Mouse (Mus musculus) hindbrain, postnatal 0 days (tissue): Measurements from ENCODE around the gene AU021092. TPM values are rescaled to one million over a fixed set of nuclear protein-coding genes. Genes with fewer than 3 reads are reported as not detected.

ENCODE experiments used
- ATAC-seq: fragments of 200-750 bp; cut with Nextera tagmentation; 2 replicates; pipeline ENCODE4 v1.8.0; 2017; ENCODE audit warnings: mild to moderate bottlenecking, moderate TSS enrichment, moderate library complexity
- DNase-seq: peaks from one replicate; pipeline ENCODE4 v3.0.0-alpha.2; 2015; ENCODE audit warnings: low spot score
- H3K27ac ChIP-seq: fragments of 300-500 bp; sonication (generic); 2 replicates; pipeline ENCODE4 v1.5.1; 2014; ENCODE audit warnings: mild to moderate bottlenecking
- H3K27me3 ChIP-seq: fragments of 300-500 bp; sonication (generic); 2 replicates; pipeline ENCODE4 v1.6.1; 2014; ENCODE audit warnings: low read length, mixed read lengths; ENCODE audit not compliant: insufficient read depth
- H3K36me3 ChIP-seq: fragments of 300-500 bp; sonication (generic); 2 replicates; pipeline ENCODE4 v1.6.1; 2014; ENCODE audit warnings: low read length, mixed read lengths; ENCODE audit not compliant: insufficient read depth
- H3K4me1 ChIP-seq: fragments of 300-500 bp; sonication (generic); 2 replicates; pipeline ENCODE4 v1.6.1; 2014; ENCODE audit warnings: antibody characterized with exemption, low read length, mixed read lengths; ENCODE audit not compliant: insufficient read depth
- H3K4me2 ChIP-seq: fragments of 300-500 bp; sonication (generic); 2 replicates; pipeline ENCODE4 v1.6.1; 2014; ENCODE audit warnings: low read depth, mild to moderate bottlenecking, low read length, moderate library complexity, mixed read lengths
- H3K4me3 ChIP-seq: fragments of 300-500 bp; sonication (generic); 2 replicates; pipeline ENCODE4 v1.5.1; 2014; ENCODE audit warnings: low read length
- H3K9ac ChIP-seq: fragments of 300-500 bp; sonication (generic); replicated peaks from 2 replicates; pipeline ENCODE4 v1.6.1; 2014; ENCODE audit warnings: mild to moderate bottlenecking, low read length, moderate library complexity, mixed read lengths
- H3K9me3 ChIP-seq: fragments of 300-500 bp; sonication (generic); 2 replicates; pipeline ENCODE4 v1.6.1; 2016; ENCODE audit warnings: low read length, mixed read lengths
- CTCF ChIP-seq: IDR thresholded peaks from 2 replicates; pipeline ENCODE4 v1.5.1; 2016; ENCODE audit warnings: antibody characterized with exemption, control low read depth, low read depth
- WGBS: fragments of 180-500 bp; shearing (Covaris S2); extraction: QIAGEN DNeasy Blood & Tissue Kit; methylation state at CpG from one replicate; pipeline ENCODE4 v1.1.7; 2014; 5-methylcytosine and 5-hydroxymethylcytosine counted together
- polyA plus RNA-seq: library from polyadenylated mRNA; unstranded; fragments of >200 nt; fragmentation: Nextera tagmentation; extraction: Ambion mirVana; gene quantifications from 2 replicates; pipeline ENCODE4 v1.2.1, GENCODE M21; 2015
- total RNA-seq: library from RNA; depleted of rRNA; stranded (reverse); fragments of >200 nt; gene quantifications from 2 replicates; pipeline ENCODE4 v1.2.3, GENCODE M21; 2014; rRNA removed

AU021092 gene
- total RNA-seq, result 16.7 and 18.6 TPM in 2 replicates
- polyA plus RNA-seq, result 8.3 and 9.6 TPM in 2 replicates

- Histone ChIP-seq H3K9me3 (no peaks in the 10 kb centered on the region), H3K4me2 (no peak within 1 kb of the TSS), H3K4me3 (no peak within 1 kb of the TSS), H3K4me1 (no peaks in the 10 kb centered on the region), H3K36me3 (no peaks in the 10 kb centered on the region), H3K9ac (no peak within 1 kb of the TSS), H3K27me3 (0 out of 2 replicates have a peak, but pooled peaks cover 4% of the 10 kb centered on the region), H3K27ac (no peak within 1 kb of the TSS; the same call in 1 of the 2 replicates)
- DNase-seq (no peak), ATAC-seq (no peak)
- WGBS, result 79% methylated on average over 6 of the region's 6 CpGs
- TF ChIP-seq CTCF, result no peak
Measured at GRCm38 (mm10) chr16:5222140-5222539, at the start of gene AU021092. Gene AU021092, minus strand, starts transcription at chr16:5222299.

DNA sequence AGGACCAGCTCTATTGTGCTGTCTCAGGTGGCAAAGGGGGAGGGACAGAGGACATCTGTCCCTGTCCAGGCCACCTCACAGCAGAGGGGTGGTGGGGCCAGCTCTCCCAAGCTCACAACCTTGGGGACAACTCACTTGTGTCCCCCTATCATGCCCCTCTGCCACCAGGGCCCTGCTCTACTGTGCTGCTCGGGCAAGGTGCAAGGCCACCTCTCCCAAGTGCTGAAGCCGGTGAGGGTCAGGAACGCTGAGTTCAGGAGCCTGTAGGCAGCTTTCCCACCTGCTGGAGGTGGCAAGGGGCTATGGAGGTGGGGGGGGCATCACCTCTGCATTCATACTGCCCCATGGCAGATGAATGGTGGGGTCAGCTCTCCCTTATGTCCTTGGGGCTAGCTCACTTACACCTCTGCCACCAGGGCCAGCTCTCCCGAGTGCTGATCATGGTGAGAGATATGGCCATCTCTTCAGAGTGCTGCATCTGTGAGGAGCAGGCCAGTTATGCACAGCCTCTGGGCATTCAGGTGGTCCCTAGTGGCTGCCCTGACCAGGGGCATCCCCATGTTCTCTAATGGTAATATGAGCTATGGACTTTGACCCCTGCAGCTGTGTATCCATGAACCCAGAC is 49.4 kb upstream of the AU021092 start:
- no peaks in the 10 kb centered on the region for H3K27me3 ChIP-seq
- no peak overlapping the region for H3K4me2 ChIP-seq
- no peaks in the 10 kb centered on the region for H3K4me1 ChIP-seq
- H3K9me3 ChIP-seq, result no peaks in the 10 kb centered on the region
- no peaks in the 10 kb centered on the region for H3K36me3 ChIP-seq
- DNase-seq (no peak), ATAC-seq (no peak)
- WGBS, result 90% methylated on average over 4 of the region's 4 CpGs
- H3K9ac ChIP-seq, result no peak overlapping the region
- no peak overlapping the region for H3K4me3 ChIP-seq
- H3K27ac ChIP-seq, result no peak overlapping the region
- no peak for TF ChIP-seq CTCF

DNA sequence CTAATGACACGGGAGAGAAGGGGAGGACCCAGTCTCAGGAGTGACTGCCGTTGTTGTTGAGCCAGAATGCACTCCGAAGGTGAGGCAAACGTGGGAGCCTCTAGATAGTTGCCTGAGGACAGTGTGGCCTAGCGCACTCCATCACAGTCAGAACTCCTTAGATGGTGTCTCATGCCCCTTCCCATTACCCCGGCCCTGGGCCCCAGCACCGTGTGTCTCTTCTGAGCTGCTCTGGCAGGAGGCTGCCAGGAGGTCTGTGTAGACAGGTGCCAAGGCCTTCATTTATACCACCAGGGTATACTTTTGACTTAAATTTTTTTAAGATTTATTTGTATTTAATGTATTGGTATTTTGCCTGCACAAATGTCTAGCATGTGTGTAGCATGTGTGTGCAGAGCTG is 41.8 kb upstream of the AU021092 start:
- no peak for TF ChIP-seq CTCF
- WGBS, result 86% methylated on average over 7 of the region's 7 CpGs

DNA sequence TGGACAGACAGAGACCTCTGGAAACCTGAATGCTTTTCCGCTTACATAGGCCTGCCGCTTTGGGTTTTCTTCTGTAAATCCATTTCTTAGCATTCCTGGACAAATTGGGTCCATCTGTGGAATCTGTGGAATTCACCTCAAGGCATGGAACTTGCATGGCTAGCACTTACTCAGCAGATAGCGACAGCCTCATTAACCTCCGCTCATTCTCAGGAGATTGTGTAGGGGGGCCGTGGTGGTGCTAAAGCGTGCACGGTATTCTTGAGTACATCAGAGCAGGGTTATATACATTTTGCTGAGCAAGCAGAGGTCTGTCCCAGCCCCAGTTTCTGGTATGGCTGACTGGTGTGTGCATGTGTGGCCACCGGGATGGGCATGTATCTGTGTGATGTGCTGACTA is 41.1 kb upstream of the AU021092 start:
- Histone ChIP-seq H3K4me1 (no peaks in the 10 kb centered on the region), H3K4me2 (no peak overlapping the region), H3K36me3 (no peaks in the 10 kb centered on the region), H3K4me3 (no peak overlapping the region), H3K9me3 (no peaks in the 10 kb centered on the region; the same call in 1 of the 2 replicates), H3K27me3 (no peaks in the 10 kb centered on the region), H3K9ac (no peak overlapping the region), H3K27ac (no peak overlapping the region)
- DNase-seq, result peak; percentile 4
- no peak for TF ChIP-seq CTCF
- 78% methylated on average over 8 of the region's 8 CpGs for WGBS
- no peak for ATAC-seq

More for the DNA sequence above, 41.8 kb upstream of the AU021092 start:
- H3K4me1 ChIP-seq, result no peaks in the 10 kb centered on the region
- H3K9me3 ChIP-seq, result no peaks in the 10 kb centered on the region; the same call in 1 of the 2 replicates
- ATAC-seq (no peak), DNase-seq (no peak)
- H3K27ac ChIP-seq, result no peak overlapping the region
- H3K9ac ChIP-seq, result no peak overlapping the region
- no peaks in the 10 kb centered on the region for H3K27me3 ChIP-seq
- no peak overlapping the region for H3K4me3 ChIP-seq
- no peak overlapping the region for H3K4me2 ChIP-seq
- H3K36me3 ChIP-seq, result no peaks in the 10 kb centered on the region

DNA sequence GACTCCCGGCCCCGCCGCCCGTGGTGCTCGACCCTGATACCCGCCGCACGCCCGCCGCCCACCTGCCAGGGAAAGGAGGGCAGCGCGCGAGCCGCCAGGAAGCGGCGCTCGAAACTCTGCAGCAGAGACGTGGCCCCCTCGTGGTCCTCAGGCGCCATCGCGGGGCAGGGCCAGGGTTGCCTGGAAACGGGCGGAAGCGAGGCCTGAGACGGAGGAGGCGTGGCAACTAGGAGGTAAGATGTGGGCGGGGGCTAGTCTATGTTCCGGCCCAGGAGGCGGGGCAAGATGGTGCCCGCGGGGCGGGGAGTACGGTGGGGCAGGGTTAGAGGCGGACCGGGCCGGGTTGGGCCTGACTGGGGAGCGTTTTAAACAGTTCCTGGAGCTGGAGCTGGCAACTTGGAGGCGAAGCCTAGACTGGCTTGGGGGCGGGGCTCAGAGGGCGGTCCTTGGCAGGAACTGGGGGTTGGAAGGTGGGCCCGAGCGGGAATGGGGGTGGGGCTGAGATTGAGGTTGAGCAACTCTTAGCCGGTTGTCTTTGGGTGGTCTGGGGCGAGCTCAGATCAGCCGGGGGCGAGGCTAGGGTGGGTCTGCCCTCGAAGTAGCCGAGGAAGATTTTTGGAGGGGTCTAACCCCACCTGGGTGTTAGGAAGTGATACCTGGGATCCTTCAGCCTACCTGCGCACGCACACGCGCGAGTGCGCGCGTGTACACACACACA is 33.8 kb upstream of the AU021092 start, which contains the start of gene Eef2kmt:
TSS of gene Eef2kmt (minus strand) at position 205 of the 718 bp plus-strand sequence.
- Histone ChIP-seq H3K9ac (peak within 1 kb of the TSS; percentile 56), H3K4me3 (peak within 1 kb of the TSS; percentile 61), H3K4me1 (peaks cover 5% of the 10 kb centered on the region; the same call in 1 of the 2 replicates), H3K27me3 (no peaks in the 10 kb centered on the region), H3K27ac (peak within 1 kb of the TSS; percentile 64; the same call in 1 of the 2 replicates), H3K36me3 (no peaks in the 10 kb centered on the region), H3K4me2 (peak within 1 kb of the TSS; percentile 79), H3K9me3 (no peaks in the 10 kb centered on the region)
- DNase-seq (peak; percentile 98), ATAC-seq (peak; percentile 99)
- peak; percentile 82 for TF ChIP-seq CTCF
- 2% methylated on average over 56 of the region's 57 CpGs for WGBS

GRCm38 (mm10) chr16:5255081-5255740 is 33.1 kb upstream of the AU021092 start:
- ATAC-seq (no peak), DNase-seq (peak; percentile 2)
- WGBS, result 2% methylated on average over 27 of the region's 27 CpGs
- Histone ChIP-seq H3K4me2 (peak overlapping the region; percentile 79), H3K9me3 (no peaks in the 10 kb centered on the region), H3K4me1 (peaks cover 5% of the 10 kb centered on the region; the same call in 1 of the 2 replicates), H3K9ac (peak overlapping the region; percentile 56), H3K27ac (peak overlapping the region; percentile 64; the same call in 1 of the 2 replicates), H3K36me3 (no peaks in the 10 kb centered on the region), H3K27me3 (no peaks in the 10 kb centered on the region), H3K4me3 (peak overlapping the region; percentile 61)
- no peak for TF ChIP-seq CTCF
